ENCODE assay signal across 13 mouse cellular contexts in the genomic region with DNA sequence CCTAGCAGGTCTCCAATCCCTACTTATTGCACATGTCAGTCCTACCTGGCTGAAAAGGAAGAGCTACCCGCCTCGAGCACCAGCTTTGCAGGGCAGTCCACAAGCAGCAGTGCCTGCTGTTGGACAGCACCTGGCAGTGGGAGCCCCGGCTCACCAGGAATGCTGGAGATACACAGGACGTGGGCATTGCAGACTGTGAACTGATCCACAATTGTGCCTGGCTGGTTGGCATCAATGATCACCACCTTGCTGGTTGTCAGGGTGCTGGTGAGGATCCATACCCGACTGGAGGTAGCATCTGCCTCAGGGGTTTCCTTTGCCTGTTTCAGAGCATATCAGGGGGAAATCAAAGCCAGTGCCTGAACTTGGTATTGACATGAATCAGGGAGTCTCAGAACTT.
"Had no signal": no experiment of that assay in that cellular context is flagged by ENCODE, and none has a peak within 500 bp of the region (broad histone marks: within the 10 kb centered on the region; RNA-seq: fewer than 3 reads in every experiment).

No protein-coding gene starts in this region.

- H3K9me3 ChIP-seq: limb, embryonic 10.5 days; midbrain, embryonic 12.5 days; stomach, embryonic 15.5 days had no signal

- H3K4me2 ChIP-seq: lung, embryonic 14.5 days; midbrain, embryonic 12.5 days; stomach, embryonic 15.5 days had no signal

- H3K27me3 ChIP-seq: midbrain, embryonic 12.5 days; stomach, embryonic 15.5 days had no signal

- H3K27ac ChIP-seq: left cerebral cortex, adult 2 months; limb, embryonic 10.5 days; macrophage; midbrain, embryonic 12.5 days; stomach, embryonic 15.5 days had no signal

- DNase-seq: kidney, adult 8-10 months; kidney, postnatal 25 days; lung, embryonic 14.5 days; lung, postnatal 14 days; right cerebral cortex, postnatal 14 days; thymus, postnatal 36 days had no signal

- H3K4me3 ChIP-seq: left cerebral cortex, adult 2 months; limb, embryonic 10.5 days; midbrain, embryonic 12.5 days; stomach, embryonic 15.5 days had no signal

- H3K9ac ChIP-seq: lung, embryonic 14.5 days; midbrain, embryonic 12.5 days; stomach, embryonic 15.5 days had no signal

- ATAC-seq: intestine, postnatal 0 days; midbrain, embryonic 16.5 days had no signal
